Mouse (Mus musculus) MEL (cell line): ENCODE measurements around the gene Pgpep1. TPM values are rescaled to one million over a fixed set of nuclear protein-coding genes. Genes with fewer than 3 reads are reported as not detected.
A peak's percentile ranks its signal among the peaks of the same experiment; 100 is the strongest.

Experiments used
- DNase-seq: peaks from one replicate; pipeline ENCODE4 v3.0.0; 2011; ENCODE audit warnings: low read depth, low spot score
- H3K27ac ChIP-seq: 2 replicates; pipeline ENCODE4 v1.5.1; 2012; ENCODE audit warnings: low read depth, mild to moderate bottlenecking, control low read depth, low read length, moderate library complexity; ENCODE audit not compliant: control insufficient read depth
- H3K27me3 ChIP-seq, 2 experiments: fragments of 150-350 bp in 1 of 2; sonication (generic) in 1 of 2; 2 replicates each; pipeline ENCODE4 v1.6.1; 2012; ENCODE audit warnings: low read length in 2 of 2, mild to moderate bottlenecking in 2 of 2, improper control_type of control experiment in 1 of 2, moderate library complexity in 1 of 2; ENCODE audit not compliant: insufficient read depth in 2 of 2, control insufficient read depth in 1 of 2
- H3K36me3 ChIP-seq, 2 experiments: 2 replicates each; pipeline ENCODE4 v1.6.1; 2012 to 2014; ENCODE audit warnings: low read length in 2 of 2, improper control_type of control experiment in 1 of 2, inconsistent platforms in 1 of 2, mild to moderate bottlenecking in 1 of 2; ENCODE audit not compliant: insufficient read depth in 2 of 2, control insufficient read depth in 1 of 2
- H3K4me1 ChIP-seq, 2 experiments: fragments of 150-350 bp in 1 of 2; sonication (generic) in 1 of 2; 2 replicates each; pipeline ENCODE4 v1.6.1; 2012; ENCODE audit warnings: low read length in 2 of 2, improper control_type of control experiment in 1 of 2, mild to moderate bottlenecking in 1 of 2; ENCODE audit not compliant: insufficient read depth in 2 of 2, control insufficient read depth in 1 of 2
- H3K4me3 ChIP-seq, 2 experiments: fragments of 150-350 bp in 1 of 2; sonication (generic) in 1 of 2; 2 replicates each; pipeline ENCODE4 v1.5.1; 2012; ENCODE audit warnings: low read depth in 2 of 2, low read length in 2 of 2, mild to moderate bottlenecking in 2 of 2, moderate library complexity in 2 of 2, control low read depth in 1 of 2, improper control_type of control experiment in 1 of 2; ENCODE audit not compliant: control insufficient read depth in 1 of 2, insufficient read depth in 1 of 2
- H3K79me2 ChIP-seq: 2 replicates; pipeline ENCODE4 v1.6.1; 2012; ENCODE audit warnings: mild to moderate bottlenecking, low read length, moderate library complexity; ENCODE audit not compliant: control insufficient read depth, poor library complexity, insufficient read depth
- H3K9ac ChIP-seq: 2 replicates; pipeline ENCODE4 v1.6.1; 2012; ENCODE audit warnings: low read depth, mild to moderate bottlenecking, control low read depth, low read length, moderate library complexity; ENCODE audit not compliant: control insufficient read depth, poor library complexity, severe bottlenecking
- H3K9me3 ChIP-seq: fragments of 150-350 bp; sonication (generic); replicated peaks from 2 replicates; pipeline ENCODE4 v1.6.1; 2012; ENCODE audit warnings: mild to moderate bottlenecking, low read length, improper control_type of control experiment, moderate library complexity; ENCODE audit not compliant: insufficient read depth
- EP300 ChIP-seq, 2 experiments: IDR thresholded peaks; 2 replicates each; pipeline ENCODE4 v1.6.1; 2011; ENCODE audit warnings: improper control_type of control experiment in 2 of 2, low read length in 2 of 2, low read depth in 1 of 2, mild to moderate bottlenecking in 1 of 2
- ETS1 ChIP-seq: IDR thresholded peaks from 2 replicates; pipeline ENCODE4 v1.6.1; 2012; ENCODE audit warnings: low read depth, mild to moderate bottlenecking, inconsistent platforms, low read length, improper control_type of control experiment, moderate library complexity
- GATA1 ChIP-seq: IDR thresholded peaks from 2 replicates; pipeline ENCODE4 v1.6.1; 2011; ENCODE audit warnings: low read depth, low read length, improper control_type of control experiment
- HCFC1 ChIP-seq: IDR thresholded peaks from 2 replicates; pipeline ENCODE4 v1.6.1; 2012; ENCODE audit warnings: low read depth, mild to moderate bottlenecking, inconsistent platforms, low read length, improper control_type of control experiment, moderate library complexity
- MAX ChIP-seq: IDR thresholded peaks from 2 replicates; pipeline ENCODE4 v1.6.1; 2011; ENCODE audit warnings: low read length, improper control_type of control experiment
- MEF2A ChIP-seq: IDR thresholded peaks from 2 replicates; pipeline ENCODE4 v1.6.1; 2014; ENCODE audit warnings: low read depth, mild to moderate bottlenecking, inconsistent platforms, low read length, improper control_type of control experiment; ENCODE audit not compliant: poor library complexity, insufficient replicate concordance, severe bottlenecking; ENCODE audit errors: extremely low read depth
- MYC ChIP-seq: IDR thresholded peaks from 2 replicates; pipeline ENCODE4 v1.6.1; 2011; ENCODE audit warnings: low read depth, mild to moderate bottlenecking, low read length, improper control_type of control experiment, moderate library complexity
- NELFE ChIP-seq: IDR thresholded peaks from 2 replicates; pipeline ENCODE4 v1.6.1; 2011; ENCODE audit warnings: low read depth, low read length, improper control_type of control experiment
- SMC3 ChIP-seq: IDR thresholded peaks from 2 replicates; pipeline ENCODE4 v1.6.1; 2011; ENCODE audit warnings: low read depth, low read length, improper control_type of control experiment
- TCF12 ChIP-seq: IDR thresholded peaks from 2 replicates; pipeline ENCODE4 v1.6.1; 2014; ENCODE audit warnings: low read depth, mild to moderate bottlenecking, inconsistent platforms, low read length, improper control_type of control experiment, moderate library complexity
- UBTF ChIP-seq: IDR thresholded peaks from 2 replicates; pipeline ENCODE4 v1.6.1; 2012; ENCODE audit warnings: low read depth, mild to moderate bottlenecking, inconsistent platforms, low read length, improper control_type of control experiment, moderate library complexity, borderline replicate concordance; ENCODE audit not compliant: insufficient read depth
- polyA plus RNA-seq, 2 experiments: library from polyadenylated mRNA; stranded (reverse) in 1 of 2; unstranded in 1 of 2; fragments of >175 nt in 1 of 2; fragments of >200 nt in 1 of 2; gene quantifications; 2 replicates each; pipeline versions ENCODE4 v1.2.1 to v1.2.4; 2012; ENCODE audit warnings: low replicate concordance in 2 of 2, low read depth in 1 of 2; ENCODE audit not compliant: insufficient read length in 2 of 2, insufficient read depth in 1 of 2, missing spikeins in 1 of 2
- total RNA-seq: library from RNA; depleted of rRNA; stranded (reverse); fragments of 300-350 nt; gene quantifications from 2 replicates; pipeline ENCODE4 v1.2.3, GENCODE M21; 2012

Pgpep1 gene
- total and polyA plus RNA-seq, 3 experiments: 12.6 to 19.5 TPM; not detected in 1

DNA sequence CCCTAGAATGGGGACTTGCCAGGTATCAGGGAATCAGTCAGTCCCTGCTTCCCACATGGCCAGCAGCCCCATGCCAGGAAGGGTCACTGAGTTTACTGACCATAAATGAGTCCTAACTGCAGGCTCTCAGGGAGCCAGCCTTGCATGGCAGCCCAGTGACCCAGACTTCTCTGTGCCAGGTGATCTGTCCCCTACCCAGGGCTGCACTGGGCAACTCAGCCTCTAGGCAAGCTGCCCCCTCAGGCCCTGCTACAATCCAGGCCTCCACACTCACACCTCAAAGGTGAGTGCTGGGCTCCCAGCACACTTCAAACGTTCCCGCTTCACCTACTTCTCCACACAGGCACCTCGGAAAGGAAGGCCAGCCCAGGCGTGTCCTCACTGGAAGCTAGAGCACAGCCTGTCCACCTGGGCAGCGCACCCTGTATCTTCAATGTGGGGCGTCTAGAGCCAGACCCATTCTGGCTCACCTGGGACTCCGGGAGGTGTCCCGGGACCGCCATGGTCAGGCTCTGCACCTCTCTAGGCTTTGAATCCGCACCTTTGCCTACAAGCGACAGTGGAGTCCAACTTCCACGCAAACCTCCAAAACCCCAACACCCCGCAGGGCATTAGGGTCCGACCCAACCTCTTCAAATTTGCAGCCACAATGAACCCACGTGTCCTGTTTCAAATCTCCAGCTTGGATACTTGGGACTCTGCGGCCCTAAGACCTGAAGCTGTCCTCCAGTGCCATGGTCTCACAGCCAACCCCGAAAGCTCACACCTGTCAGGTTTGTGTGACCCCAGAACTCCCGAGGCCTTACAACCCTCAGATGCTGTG lies 53.2 kb downstream of the Pgpep1 start:
- no peaks in the 10 kb centered on the region for H3K27me3 ChIP-seq
- no peak for TF ChIP-seq HCFC1
- no peak for TF ChIP-seq ETS1
- no peak for TF ChIP-seq GATA1
- TF ChIP-seq SMC3: no peak
- TF ChIP-seq NELFE: no peak
- no peak for TF ChIP-seq MAX
- no peak for TF ChIP-seq MYC
- TF ChIP-seq UBTF: no peak
- TF ChIP-seq EP300 (IDR thresholded peaks at IDR 0.05; ENCODE audit: low read depth in 1 of 2, low read length in 2 of 2): no peak
- no peak for TF ChIP-seq MEF2A
- TF ChIP-seq TCF12: no peak
- TF ChIP-seq, all 39 proteins: peak for 0
- Histone ChIP-seq H3K4me3 (peak overlapping the region; percentile 88 to 92), H3K9ac (peak overlapping the region; percentile 96; the same call in 1 of the 2 replicates), H3K27ac (peak overlapping the region; percentile 71; the same call in 1 of the 2 replicates), H3K9me3 (no peaks in the 10 kb centered on the region), H3K4me1 (peaks cover 0 to 8% of the 10 kb centered on the region in 2 experiments; a peak in 3 of 4 replicates), H3K36me3 (no peaks in the 10 kb centered on the region; a peak in 2 of 4 replicates), H3K79me2 (peaks cover 29% of the 10 kb centered on the region)
- DNase-seq: peak; percentile 42

DNA sequence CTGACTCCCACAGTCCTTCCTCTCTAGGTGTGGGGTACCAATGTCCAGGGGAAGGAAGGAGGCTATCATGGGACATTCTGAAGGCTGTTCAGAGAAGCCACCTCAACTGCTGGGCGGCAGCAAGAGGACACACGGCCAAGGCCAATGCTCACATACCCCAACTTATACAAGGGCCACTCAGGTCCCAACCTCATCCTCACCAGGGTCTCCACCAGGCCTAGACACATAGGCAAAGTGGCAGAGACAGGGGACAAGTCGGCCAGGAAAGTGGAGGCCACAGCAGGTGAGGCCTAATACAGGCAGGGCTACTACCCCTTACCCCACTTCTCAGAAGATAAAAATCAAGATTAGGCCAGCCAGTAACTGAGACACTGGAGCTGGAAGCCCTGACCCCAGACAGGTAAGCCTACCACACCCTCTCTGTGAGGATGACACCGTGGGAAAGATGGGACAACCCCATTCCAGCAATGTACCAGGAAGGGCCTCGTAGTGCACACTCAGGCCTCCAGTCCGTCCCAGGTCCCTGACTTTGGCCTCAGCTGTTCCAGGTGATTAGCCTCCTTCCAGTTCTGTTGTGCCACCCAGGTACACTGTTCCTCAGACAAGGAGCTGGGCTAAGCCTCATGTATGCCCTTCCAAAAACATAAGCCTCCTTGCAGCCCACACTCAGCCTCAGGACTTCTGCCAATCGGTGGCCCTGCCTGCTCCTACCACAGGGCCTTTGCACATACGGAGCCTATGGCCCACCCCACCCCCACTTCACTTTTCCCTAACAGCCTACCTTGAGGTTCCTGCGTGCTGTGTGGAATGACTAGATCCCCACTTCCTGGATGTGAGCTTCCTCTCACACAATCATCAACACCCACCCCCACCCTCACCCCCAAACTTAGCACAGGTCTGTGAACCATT lies 54.1 kb downstream of the Pgpep1 start:
- peaks cover 0 to 8% of the 10 kb centered on the region in 2 experiments; a peak in 3 of 4 replicates for H3K4me1 ChIP-seq
- H3K4me3 ChIP-seq: no peak overlapping the region
- DNase-seq: no peak
- TF ChIP-seq MYC: no peak
- no peak overlapping the region for H3K27ac ChIP-seq
- peaks cover 26% of the 10 kb centered on the region for H3K79me2 ChIP-seq
- no peaks in the 10 kb centered on the region for H3K9me3 ChIP-seq
- no peak overlapping the region for H3K9ac ChIP-seq
- H3K36me3 ChIP-seq: no peaks in the 10 kb centered on the region; a peak in 2 of 4 replicates
- H3K27me3 ChIP-seq: no peaks in the 10 kb centered on the region
